Mouse (Mus musculus): ENCODE measurements around the gene Plekho1. TPM values are rescaled to one million over a fixed set of nuclear protein-coding genes. Genes with fewer than 3 reads are reported as not detected.
"Not testable (repeated sequence)": the region's sequence is repeated elsewhere in the genome, so short reads cannot be mapped to it uniquely, and the experiment has no call there.

The Plekho1 gene
- polyA plus RNA-seq, 1 experiment from 2014 or later = 6.6 TPM

DNA sequence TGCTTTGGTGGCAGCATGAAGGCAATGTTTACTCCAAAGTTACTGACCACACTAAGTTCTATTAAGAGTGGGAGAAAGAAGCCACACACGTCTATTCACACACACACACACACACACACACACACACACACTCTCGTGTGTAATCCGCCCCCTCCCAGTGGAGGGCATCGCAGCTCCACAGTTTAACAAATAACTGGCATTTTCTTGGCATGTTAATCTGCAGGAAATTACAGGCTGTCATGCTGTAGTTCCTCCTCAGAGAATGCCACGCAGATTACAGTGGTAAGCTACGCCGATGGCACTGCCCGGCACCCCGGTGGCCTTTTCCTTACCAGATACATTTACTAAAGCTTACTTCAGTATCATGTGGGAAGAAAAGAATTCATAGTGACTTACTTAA lies 17.5 kb downstream of the Plekho1 start:
- no peak overlapping the region for H3K4me2 ChIP-seq
- H3K27me3 ChIP-seq = peaks cover 30% of the 10 kb centered on the region
- no peak overlapping the region for H3K4me3 ChIP-seq (replicated peaks)
- ATAC-seq (ENCODE audit: insufficient read depth) = no peak
- no peak overlapping the region for H3K27ac ChIP-seq (replicated peaks)
- no peak overlapping the region for H3K9ac ChIP-seq
- no peaks in the 10 kb centered on the region for H3K36me3 ChIP-seq (replicated peaks)
- 0 out of 2 replicates have a peak, but pooled peaks cover 7% of the 10 kb centered on the region for H3K4me1 ChIP-seq (replicated peaks)
- no peaks in the 10 kb centered on the region for H3K9me3 ChIP-seq (replicated peaks)
- WGBS (ENCODE audit: insufficient replicate concordance) = 73% methylated on average over 9 of the region's 9 CpGs

DNA sequence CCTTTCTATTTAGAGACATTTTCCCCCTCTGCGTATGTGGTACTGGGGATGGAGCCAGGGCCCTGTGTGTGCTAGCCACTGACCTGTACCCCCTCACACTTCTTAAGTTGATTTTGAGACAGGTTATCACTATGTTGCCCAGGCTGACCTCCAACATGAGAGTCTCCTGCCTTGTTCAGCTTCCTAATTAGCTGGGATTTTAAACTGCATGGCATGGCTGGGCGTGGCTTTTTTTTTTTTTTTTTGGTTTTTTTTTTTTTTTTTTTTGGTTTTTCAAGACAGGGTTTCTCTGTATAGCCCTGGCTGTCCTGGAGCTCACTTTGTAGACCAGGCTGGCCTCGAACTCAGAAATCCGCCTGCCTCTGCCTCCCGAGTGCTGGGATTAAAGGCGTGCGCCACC lies 18.2 kb downstream of the Plekho1 start:
- WGBS (ENCODE audit: insufficient replicate concordance) = 72% methylated on average over 7 of the region's 7 CpGs

DNA sequence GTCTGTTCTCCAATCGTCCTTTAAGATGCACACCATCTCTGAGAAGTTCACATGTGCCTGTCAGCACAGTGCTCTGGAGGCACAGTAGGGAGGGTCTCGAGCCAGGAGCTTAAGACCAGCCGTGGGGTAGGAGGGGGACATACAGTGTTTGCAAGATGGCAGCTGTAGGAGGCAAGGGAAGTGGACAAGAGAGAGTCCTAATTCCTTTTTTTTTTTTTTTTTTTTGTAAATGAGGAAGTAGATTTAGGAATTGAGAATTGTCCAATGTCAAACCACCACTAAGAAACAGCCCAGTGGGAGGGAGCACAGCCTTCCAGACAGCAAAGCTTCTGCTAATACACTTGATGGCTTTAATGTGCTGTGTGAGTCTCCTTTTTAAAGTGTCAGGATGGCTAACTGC lies 18.7 kb downstream of the Plekho1 start:
- no peaks in the 10 kb centered on the region for H3K9me3 ChIP-seq (replicated peaks)
- H3K4me2 ChIP-seq = no peak overlapping the region
- no peak overlapping the region for H3K4me3 ChIP-seq (replicated peaks)
- WGBS (ENCODE audit: insufficient replicate concordance) = 48% methylated on average over 3 of the region's 3 CpGs
- 0 out of 2 replicates have a peak, but pooled peaks cover 11% of the 10 kb centered on the region for H3K4me1 ChIP-seq (replicated peaks)
- H3K9ac ChIP-seq = no peak overlapping the region
- peaks cover 41% of the 10 kb centered on the region for H3K27me3 ChIP-seq
- no peaks in the 10 kb centered on the region for H3K36me3 ChIP-seq (replicated peaks)
- no peak overlapping the region; the same call in 1 of the 2 replicates for H3K27ac ChIP-seq (replicated peaks)
- no peak for ATAC-seq (ENCODE audit: insufficient read depth)

More for the DNA sequence above, 18.2 kb downstream of the Plekho1 start:
- not testable (repeated sequence) for H3K4me2 ChIP-seq; H3K36me3 ChIP-seq (replicated peaks); H3K27ac ChIP-seq (replicated peaks); H3K9ac ChIP-seq; H3K9me3 ChIP-seq (replicated peaks); ATAC-seq (ENCODE audit: insufficient read depth); H3K4me3 ChIP-seq (replicated peaks)
- Histone ChIP-seq H3K27me3 (peaks cover 37% of the 10 kb centered on the region), H3K4me1 (replicated peaks) (0 out of 2 replicates have a peak, but pooled peaks cover 11% of the 10 kb centered on the region)

DNA sequence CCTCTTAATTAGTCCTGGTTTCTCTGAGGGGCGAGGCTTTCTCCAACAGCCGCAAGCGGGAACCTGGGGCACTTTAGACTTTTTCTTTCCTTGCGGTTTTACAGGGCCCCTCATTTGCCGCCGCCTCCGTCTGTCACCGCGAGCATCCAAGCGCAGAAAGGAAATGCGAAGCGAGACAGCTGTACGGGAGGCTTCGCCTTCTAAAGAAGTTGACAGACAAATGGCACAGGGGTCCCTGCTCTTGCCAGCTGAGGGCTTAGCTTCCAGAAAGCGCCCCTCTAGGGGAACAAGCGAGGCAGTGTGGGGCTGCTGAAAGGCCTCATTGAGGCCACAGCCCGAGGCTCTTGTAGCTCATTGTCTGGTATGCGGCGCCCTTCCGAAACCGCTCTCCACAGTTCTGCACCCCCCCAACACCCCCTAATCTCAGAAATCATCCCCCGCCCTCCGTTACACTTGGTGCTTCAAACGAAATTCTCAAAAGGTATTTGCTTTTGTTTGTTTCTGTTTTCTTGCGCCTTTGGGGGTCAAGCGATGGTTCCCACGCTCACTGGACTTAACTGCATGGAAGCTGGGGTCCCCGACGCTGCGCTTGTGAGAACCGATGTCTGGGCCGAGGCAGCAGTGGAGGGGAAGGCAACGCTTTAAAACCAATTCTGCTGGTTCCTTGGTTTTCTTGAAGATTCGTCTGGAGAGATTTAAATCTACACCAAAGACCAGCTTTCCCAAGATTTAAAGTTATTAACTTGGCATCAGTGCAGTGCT lies 22.7 kb downstream of the Plekho1 start:
- WGBS (ENCODE audit: insufficient replicate concordance) = 6% methylated on average over 34 of the region's 34 CpGs
- ATAC-seq (ENCODE audit: insufficient read depth) = no peak
- Histone ChIP-seq H3K4me1 (replicated peaks) (0 out of 2 replicates have a peak, but pooled peaks cover 6% of the 10 kb centered on the region), H3K36me3 (replicated peaks) (no peaks in the 10 kb centered on the region), H3K4me2 (peak overlapping the region; percentile 52), H3K9ac (no peak overlapping the region; the same call in 1 of the 2 replicates), H3K9me3 (replicated peaks) (no peaks in the 10 kb centered on the region), H3K27ac (replicated peaks) (0 out of 2 replicates have a peak overlapping the region, but pooled peaks have one; percentile 6), H3K4me3 (replicated peaks) (peak overlapping the region; percentile 27), H3K27me3 (peaks cover 42% of the 10 kb centered on the region)

DNA sequence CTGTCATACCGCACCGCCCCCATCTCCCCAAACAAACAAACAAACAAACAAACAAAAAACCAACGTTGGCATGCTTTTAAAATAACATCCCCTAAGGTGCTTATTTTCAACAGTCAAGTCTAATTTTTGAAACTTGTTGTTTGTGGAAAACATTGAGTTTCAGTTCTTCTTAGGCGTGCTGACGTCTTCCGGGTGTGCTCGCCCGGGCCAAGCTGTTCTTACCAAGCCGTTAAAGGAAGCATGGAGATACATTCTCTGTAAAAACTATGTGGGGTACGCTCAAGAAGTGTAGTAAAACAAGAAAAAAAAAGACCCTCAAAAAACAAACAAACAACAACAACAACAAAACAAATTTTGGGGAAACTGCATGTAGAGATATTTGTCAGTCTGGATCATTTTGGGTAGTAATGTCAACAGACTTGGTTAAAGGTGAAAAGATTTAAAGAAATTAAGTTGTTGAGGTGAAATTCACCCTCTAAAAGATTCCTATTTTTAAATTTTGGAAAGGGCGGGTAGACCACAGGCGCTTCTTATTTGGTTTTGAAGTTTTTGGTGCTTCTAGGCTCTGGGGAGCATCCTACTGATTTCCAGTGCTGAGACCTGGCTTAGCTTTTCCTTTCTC lies 23.4 kb downstream of the Plekho1 start:
- no peak for ATAC-seq (ENCODE audit: insufficient read depth)
- Histone ChIP-seq H3K4me2 (peak overlapping the region; percentile 52), H3K27me3 (peaks cover 42% of the 10 kb centered on the region), H3K9me3 (replicated peaks) (no peaks in the 10 kb centered on the region), H3K36me3 (replicated peaks) (no peaks in the 10 kb centered on the region), H3K4me1 (replicated peaks) (0 out of 2 replicates have a peak, but pooled peaks cover 6% of the 10 kb centered on the region), H3K4me3 (replicated peaks) (peak overlapping the region; percentile 27; the same call in 1 of the 2 replicates), H3K27ac (replicated peaks) (0 out of 2 replicates have a peak overlapping the region, but pooled peaks have one; percentile 6), H3K9ac (no peak overlapping the region; the same call in 1 of the 2 replicates)
- WGBS (ENCODE audit: insufficient replicate concordance) = 55% methylated on average over 12 of the region's 12 CpGs

DNA sequence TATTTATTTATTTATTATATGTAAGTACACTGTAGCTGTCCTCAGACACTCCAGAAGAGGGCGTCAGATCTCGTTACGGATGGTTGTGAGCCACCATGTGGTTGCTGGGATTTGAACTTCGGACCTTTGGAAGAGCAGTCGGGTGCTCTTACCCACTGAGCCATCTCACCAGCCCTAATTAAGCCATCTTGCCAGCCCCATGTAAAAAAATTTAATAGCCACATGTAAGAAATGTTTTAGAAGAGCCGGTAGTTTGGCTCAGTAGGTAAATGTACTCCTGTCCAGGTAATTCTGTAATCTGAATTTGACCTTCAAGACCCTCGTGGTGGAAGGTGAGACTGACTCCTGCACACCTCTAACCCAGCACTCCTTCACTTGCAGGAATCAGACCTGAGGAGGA lies 25.1 kb downstream of the Plekho1 start:
- H3K27me3 ChIP-seq = peaks cover 42% of the 10 kb centered on the region
- H3K9me3 ChIP-seq (replicated peaks); H3K9ac ChIP-seq; H3K27ac ChIP-seq (replicated peaks); H3K4me2 ChIP-seq; H3K4me3 ChIP-seq (replicated peaks); ATAC-seq (ENCODE audit: insufficient read depth); H3K4me1 ChIP-seq (replicated peaks); H3K36me3 ChIP-seq (replicated peaks): not testable (repeated sequence)
- WGBS (ENCODE audit: insufficient replicate concordance) = 51% methylated on average over 7 of the region's 7 CpGs

DNA sequence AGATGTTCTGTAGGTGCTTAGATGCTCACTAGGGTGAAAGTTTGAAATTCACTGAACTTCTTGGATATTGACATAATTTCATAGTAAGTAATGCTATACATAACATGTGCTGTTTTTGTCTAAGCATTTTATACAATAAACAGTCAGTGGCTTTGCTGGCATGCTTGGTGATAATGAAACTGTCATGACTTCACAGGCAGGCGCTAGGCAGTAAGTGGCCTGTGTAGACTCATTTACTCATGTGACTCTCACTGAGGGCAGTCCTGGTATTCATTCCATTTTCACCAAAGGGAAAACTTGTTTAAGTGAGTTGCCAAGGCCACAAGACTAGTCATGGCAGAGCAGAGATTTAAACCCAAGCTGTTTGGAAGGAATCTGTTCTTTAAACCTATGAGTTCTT lies 26.5 kb downstream of the Plekho1 start:
- Histone ChIP-seq H3K36me3 (replicated peaks) (no peaks in the 10 kb centered on the region), H3K4me3 (replicated peaks) (no peak overlapping the region), H3K27me3 (peaks cover 38% of the 10 kb centered on the region), H3K4me2 (no peak overlapping the region), H3K4me1 (replicated peaks) (0 out of 2 replicates have a peak, but pooled peaks cover 6% of the 10 kb centered on the region), H3K9ac (no peak overlapping the region), H3K9me3 (replicated peaks) (no peaks in the 10 kb centered on the region), H3K27ac (replicated peaks) (no peak overlapping the region)
- ATAC-seq (ENCODE audit: insufficient read depth) = no peak
- 70% methylated on average over 1 of the region's 1 CpGs for WGBS (ENCODE audit: insufficient replicate concordance)

DNA sequence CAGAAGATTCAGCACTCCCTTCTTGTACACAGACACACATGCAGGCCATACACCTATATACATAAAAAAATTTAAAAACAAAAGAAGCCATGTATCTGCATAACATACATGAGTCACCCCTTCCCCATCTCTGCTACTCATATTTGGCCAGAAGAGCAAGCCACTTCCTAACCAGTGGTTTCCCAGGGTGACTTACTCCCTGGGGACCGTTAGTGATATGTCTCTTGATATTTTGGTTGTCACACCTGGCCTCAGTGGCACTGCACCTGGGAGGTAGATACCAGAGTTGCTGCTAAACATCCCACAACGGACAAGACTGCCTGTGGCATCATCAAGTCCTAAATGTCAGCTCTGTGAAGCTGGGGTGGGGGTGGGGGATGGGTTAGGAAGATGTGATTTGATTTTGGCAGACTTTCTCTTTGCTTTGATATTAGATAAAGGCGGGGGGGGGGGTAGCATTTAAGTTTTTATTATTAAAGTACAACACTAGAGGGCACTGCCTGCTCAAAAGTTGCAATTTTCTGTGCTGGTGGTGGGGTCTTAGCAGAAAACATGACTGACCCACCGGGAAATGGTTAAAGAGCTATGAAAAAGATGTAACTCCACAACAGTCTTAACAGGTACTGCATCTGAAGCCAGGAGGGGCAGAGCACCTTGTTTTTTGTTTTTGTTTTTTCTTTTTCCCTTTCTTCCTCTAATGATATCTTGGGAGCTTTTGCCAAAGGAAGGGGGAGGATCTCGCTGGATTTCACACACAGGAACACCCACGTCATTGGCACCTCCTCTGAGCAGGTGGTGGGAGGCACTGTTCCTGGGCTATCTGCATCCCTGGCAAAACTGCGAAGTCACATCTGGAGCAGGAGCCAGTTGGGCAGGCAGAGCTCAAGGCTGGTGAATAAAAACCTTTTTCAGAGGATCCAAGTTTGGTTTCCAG lies 30.0 kb downstream of the Plekho1 start:
- 5% methylated on average over 7 of the region's 7 CpGs for WGBS (ENCODE audit: insufficient replicate concordance)
- no peak overlapping the region for H3K4me2 ChIP-seq
- no peaks in the 10 kb centered on the region for H3K4me1 ChIP-seq (replicated peaks)
- H3K36me3 ChIP-seq (replicated peaks) = no peaks in the 10 kb centered on the region
- H3K27ac ChIP-seq (replicated peaks) = no peak overlapping the region
- H3K4me3 ChIP-seq (replicated peaks) = no peak overlapping the region
- H3K9ac ChIP-seq = no peak overlapping the region
- ATAC-seq (ENCODE audit: insufficient read depth) = no peak
- H3K9me3 ChIP-seq (replicated peaks) = no peaks in the 10 kb centered on the region
- H3K27me3 ChIP-seq = peaks cover 12% of the 10 kb centered on the region; the same call in 1 of the 2 replicates

DNA sequence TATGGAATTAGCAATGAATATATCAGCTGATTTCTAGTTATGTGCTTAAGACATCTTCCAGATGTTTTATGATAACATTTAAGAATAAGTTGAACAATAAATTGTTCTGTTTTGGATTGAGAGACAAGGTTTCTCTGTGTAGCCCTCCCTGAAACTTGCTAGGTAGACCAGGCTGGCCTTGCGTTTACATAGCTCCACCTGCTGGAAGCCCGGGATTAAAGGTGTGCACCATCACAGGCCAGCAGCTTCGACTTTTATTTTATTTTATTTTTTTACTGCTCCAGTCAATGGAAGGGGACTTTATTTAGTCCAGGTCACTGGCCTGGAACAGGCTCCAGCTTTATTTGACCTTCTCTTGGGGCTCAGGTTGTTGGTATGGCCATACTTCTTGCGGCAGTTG lies 32.1 kb downstream of the Plekho1 start:
- Histone ChIP-seq H3K9me3 (replicated peaks) (no peaks in the 10 kb centered on the region), H3K4me3 (replicated peaks) (no peak overlapping the region), H3K9ac (no peak overlapping the region), H3K36me3 (replicated peaks) (no peaks in the 10 kb centered on the region), H3K27ac (replicated peaks) (no peak overlapping the region), H3K27me3 (peaks cover 12% of the 10 kb centered on the region; the same call in 1 of the 2 replicates), H3K4me2 (no peak overlapping the region), H3K4me1 (replicated peaks) (no peaks in the 10 kb centered on the region)
- 32% methylated on average over 4 of the region's 4 CpGs for WGBS (ENCODE audit: insufficient replicate concordance)
- no peak for ATAC-seq (ENCODE audit: insufficient read depth)

DNA sequence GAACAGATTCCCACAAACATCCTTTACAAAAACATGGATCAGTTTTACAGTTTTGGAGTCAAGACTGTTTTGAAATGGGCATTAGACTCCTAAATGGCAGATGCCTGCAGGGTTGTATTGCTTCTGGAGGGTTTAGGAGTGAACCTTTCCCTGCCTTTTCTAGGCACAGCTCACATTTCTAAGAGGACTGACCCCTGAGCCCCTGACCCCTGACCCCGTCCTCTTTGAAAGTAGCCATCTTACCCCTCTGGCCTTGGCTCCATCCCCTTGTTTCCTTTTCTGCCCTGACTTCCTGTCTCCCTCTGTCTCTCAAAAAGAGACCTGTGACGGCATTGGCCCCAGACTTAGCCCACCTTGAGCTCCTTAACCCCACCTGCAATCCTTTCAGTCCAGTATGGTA lies 32.6 kb downstream of the Plekho1 start:
- no peak overlapping the region for H3K9ac ChIP-seq
- H3K27ac ChIP-seq (replicated peaks) = no peak overlapping the region
- no peak overlapping the region for H3K4me3 ChIP-seq (replicated peaks)
- 50% methylated on average over 2 of the region's 2 CpGs for WGBS (ENCODE audit: insufficient replicate concordance)
- no peaks in the 10 kb centered on the region for H3K4me1 ChIP-seq (replicated peaks)
- no peak overlapping the region for H3K4me2 ChIP-seq
- H3K9me3 ChIP-seq (replicated peaks) = no peaks in the 10 kb centered on the region
- H3K36me3 ChIP-seq (replicated peaks) = no peaks in the 10 kb centered on the region
- no peak for ATAC-seq (ENCODE audit: insufficient read depth)
- peaks cover 12% of the 10 kb centered on the region; the same call in 1 of the 2 replicates for H3K27me3 ChIP-seq
